Mouse (Mus musculus): ENCODE measurements around the gene Slc11a1.

DNA sequence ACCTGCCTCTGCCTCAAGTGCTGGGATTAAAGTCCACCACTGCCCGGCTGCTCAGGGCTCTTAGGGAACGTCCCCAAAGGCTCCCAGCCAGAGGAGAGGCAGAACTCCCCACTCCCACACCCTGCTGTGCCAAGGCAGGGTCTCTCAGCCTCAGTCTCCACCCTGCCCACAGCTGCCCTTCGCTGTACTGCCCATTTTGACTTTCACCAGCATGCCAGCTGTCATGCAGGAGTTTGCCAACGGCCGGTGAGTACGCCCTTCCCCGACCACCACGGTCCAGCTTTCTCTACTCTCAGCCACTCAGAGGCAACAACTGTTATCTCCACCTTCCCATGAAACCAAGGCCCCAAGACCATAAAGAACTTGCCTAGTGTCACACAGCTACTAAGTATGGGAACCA lies 9.5 kb downstream of the Slc11a1 start:
- TF ChIP-seq POLR2A (IDR thresholded peaks at IDR 0.05; ENCODE audit: extremely low read depth, insufficient read depth, low read length) (no peak), CTCF (IDR thresholded peaks at IDR 0.05; ENCODE audit: low read depth, low read length) (no peak)
